Mouse (Mus musculus) kidney, adult 2 months (tissue): ENCODE data around the gene Sart1.

Source experiments
- CTCF ChIP-seq: fragments of 200-500 bp; conservative IDR thresholded peaks from 2 replicates; pipeline ENCODE4 v1.5.1; 2011; ENCODE audit warnings: low read depth, mild to moderate bottlenecking, control low read depth, low read length, moderate library complexity, mixed read lengths; ENCODE audit not compliant: insufficient read depth, insufficient read length
- POLR2A ChIP-seq: fragments of 200-500 bp; IDR thresholded peaks from one replicate; pipeline ENCODE4 v1.6.1; 2011; ENCODE audit warnings: low read depth, low read length, control low read depth

DNA sequence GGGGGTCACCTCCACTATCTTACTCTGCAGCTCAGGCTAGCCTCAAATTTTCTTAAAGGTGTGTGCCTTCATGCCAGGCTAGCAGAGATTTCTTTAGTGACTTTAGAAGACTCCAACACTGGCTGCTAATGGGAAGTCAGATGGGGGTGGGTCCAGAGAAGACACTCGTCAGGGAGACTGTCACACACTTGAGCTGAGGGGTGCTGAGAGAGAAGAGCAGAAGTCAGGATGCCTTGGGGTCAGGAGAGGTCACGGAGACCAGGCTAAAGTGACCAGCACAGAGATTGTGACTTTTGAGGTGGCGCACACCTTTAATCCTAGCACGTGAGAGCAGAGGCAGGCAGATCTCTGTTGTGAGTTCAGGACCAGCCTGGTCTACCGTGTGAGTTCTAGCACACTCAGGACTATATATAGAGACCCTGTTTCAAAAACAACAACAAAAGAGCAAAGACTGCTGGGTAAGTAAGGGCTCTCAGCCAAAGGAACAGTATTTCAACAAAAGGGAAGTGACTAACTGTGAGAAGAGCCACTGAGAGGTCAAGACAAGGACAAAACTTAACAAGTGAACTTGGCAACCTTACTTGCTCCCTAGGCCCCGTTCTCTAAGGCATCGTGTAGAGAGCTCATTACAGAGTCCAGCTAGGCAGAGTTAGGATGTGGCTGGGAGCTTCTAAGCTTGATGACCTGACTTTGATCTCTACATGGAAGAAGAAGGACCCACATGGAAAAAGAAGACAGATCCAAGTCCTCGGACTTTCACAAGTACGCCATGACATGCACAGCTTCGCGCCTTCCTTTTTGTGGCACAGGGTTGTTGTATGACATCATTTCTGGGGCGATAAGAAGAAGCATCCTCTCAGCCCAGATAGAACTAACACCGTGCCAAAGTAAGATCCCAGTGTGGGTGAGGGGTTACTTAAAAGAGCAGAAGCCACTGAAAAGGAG is 19.8 kb upstream of the Sart1 start:
- TF ChIP-seq POLR2A (peak; percentile 12), CTCF (no peak)
